18 mouse cellular contexts compared by ENCODE assay signal in the genomic region with DNA sequence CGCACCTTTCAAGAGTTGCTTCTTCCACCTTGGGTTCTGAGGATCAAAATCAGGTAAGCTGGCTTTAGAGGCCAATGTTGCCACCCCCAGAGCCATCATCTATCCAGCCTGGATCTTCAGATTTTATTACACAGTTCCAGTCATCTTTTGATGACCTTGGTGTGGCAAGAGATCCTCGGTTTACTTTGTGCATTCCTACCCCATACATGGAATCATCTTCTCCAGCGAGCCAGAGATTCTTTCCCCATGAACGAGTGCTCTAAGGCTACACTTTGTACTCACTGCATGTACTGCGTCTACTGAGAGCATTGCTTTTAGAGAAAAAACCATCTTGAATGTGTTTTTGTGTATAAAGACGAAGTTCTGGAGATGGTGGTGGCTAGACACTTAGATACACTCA. TPM values are rescaled to one million over a fixed set of nuclear protein-coding genes. Genes with fewer than 3 reads are reported as not detected.
DNase-seq lines count a peak whose midpoint lies in the region; ATAC-seq lines count a peak whose summit lies in the region.
"Had no signal": no experiment of that assay in that cellular context is flagged by ENCODE, and none has a peak within 500 bp of the region (broad histone marks: within the 10 kb centered on the region; RNA-seq: fewer than 3 reads in every experiment).

No protein-coding gene starts in this region.

- ATAC-seq in liver, embryonic 12.5 days: no peak
- no peak for ATAC-seq in midbrain, embryonic 11.5 days (ENCODE audit: low FRiP score)
- no peak for ATAC-seq in midbrain, embryonic 14.5 days (ENCODE audit: low FRiP score, low TSS enrichment)
- ATAC-seq in stomach, embryonic 16.5 days (ENCODE audit: insufficient read depth, low FRiP score): no peak
- ATAC-seq: forebrain, embryonic 14.5 days had no signal

- H3K9ac ChIP-seq in liver, embryonic 12.5 days: no peak overlapping the region
- H3K9ac ChIP-seq in midbrain, embryonic 11.5 days (ENCODE audit: low read length): no peak overlapping the region
- no peak overlapping the region for H3K9ac ChIP-seq in midbrain, embryonic 14.5 days (replicated peaks; ENCODE audit: low read length)
- H3K9ac ChIP-seq in stomach, embryonic 16.5 days (ENCODE audit: low read length): no peak overlapping the region
- H3K9ac ChIP-seq: embryonic facial prominence, embryonic 13.5 days; heart, embryonic 12.5 days had no signal

- H3K36me3 ChIP-seq in liver, embryonic 12.5 days: peaks cover 77% of the 10 kb centered on the region
- H3K36me3 ChIP-seq in midbrain, embryonic 11.5 days (ENCODE audit: control insufficient read depth, insufficient read depth, low read length): peaks cover 16% of the 10 kb centered on the region; the same call in 1 of the 2 replicates
- peaks cover 42% of the 10 kb centered on the region for H3K36me3 ChIP-seq in midbrain, embryonic 14.5 days (ENCODE audit: control insufficient read depth, insufficient read depth, low read length)
- H3K36me3 ChIP-seq in stomach, embryonic 16.5 days (ENCODE audit: control insufficient read depth, insufficient read depth, low read length): peaks cover 15% of the 10 kb centered on the region; the same call in 1 of the 2 replicates

- H3K4me2 ChIP-seq in liver, embryonic 12.5 days: no peak overlapping the region
- no peak overlapping the region for H3K4me2 ChIP-seq in midbrain, embryonic 11.5 days
- H3K4me2 ChIP-seq in midbrain, embryonic 14.5 days (ENCODE audit: low read length): no peak overlapping the region
- no peak overlapping the region for H3K4me2 ChIP-seq in stomach, embryonic 16.5 days (ENCODE audit: low read depth, low read length)
- H3K4me2 ChIP-seq: embryonic facial prominence, embryonic 13.5 days; heart, embryonic 12.5 days had no signal

- 0 out of 2 replicates have a peak overlapping the region, but pooled peaks have one; percentile 41 for H3K27ac ChIP-seq in liver, embryonic 12.5 days
- H3K27ac ChIP-seq in midbrain, embryonic 11.5 days (ENCODE audit: low read depth, low read length): no peak overlapping the region
- no peak overlapping the region for H3K27ac ChIP-seq in midbrain, embryonic 14.5 days (replicated peaks; ENCODE audit: low read depth, low read length)
- H3K27ac ChIP-seq in stomach, embryonic 16.5 days (ENCODE audit: low read length): peak overlapping the region; percentile 27
- H3K27ac ChIP-seq: embryonic facial prominence, embryonic 13.5 days; gastrocnemius, adult 2 months; hindbrain, embryonic 10.5 days had no signal

- no peaks in the 10 kb centered on the region for H3K27me3 ChIP-seq in liver, embryonic 12.5 days (replicated peaks)
- H3K27me3 ChIP-seq in midbrain, embryonic 11.5 days (ENCODE audit: control insufficient read depth, insufficient read depth, low read length): no peaks in the 10 kb centered on the region
- no peaks in the 10 kb centered on the region for H3K27me3 ChIP-seq in midbrain, embryonic 14.5 days (ENCODE audit: control insufficient read depth, insufficient read depth, low read length)
- no peaks in the 10 kb centered on the region for H3K27me3 ChIP-seq in stomach, embryonic 16.5 days (ENCODE audit: control insufficient read depth, insufficient read depth, low read length)
- H3K27me3 ChIP-seq: embryonic facial prominence, embryonic 13.5 days; heart, embryonic 12.5 days had no signal

- 87% methylated on average over 6 of the region's 6 CpGs for WGBS in liver, embryonic 12.5 days (ENCODE audit: insufficient replicate concordance)
- WGBS in midbrain, embryonic 11.5 days: 89% methylated on average over 6 of the region's 6 CpGs
- WGBS in midbrain, embryonic 14.5 days: 95% methylated on average over 6 of the region's 6 CpGs
- 83% methylated on average over 6 of the region's 6 CpGs for WGBS in stomach, embryonic 16.5 days

- no peak overlapping the region for H3K4me3 ChIP-seq in liver, embryonic 12.5 days
- no peak overlapping the region for H3K4me3 ChIP-seq in midbrain, embryonic 11.5 days (ENCODE audit: low read depth, low read length)
- no peak overlapping the region for H3K4me3 ChIP-seq in midbrain, embryonic 14.5 days (replicated peaks; ENCODE audit: low read depth, low read length)
- H3K4me3 ChIP-seq in stomach, embryonic 16.5 days (replicated peaks; ENCODE audit: low read length): no peak overlapping the region
- H3K4me3 ChIP-seq: embryonic facial prominence, embryonic 13.5 days; gastrocnemius, adult 2 months; heart, embryonic 12.5 days; hindbrain, embryonic 10.5 days had no signal

- no peak for DNase-seq in liver
- peak; percentile 75 for DNase-seq in midbrain, embryonic 11.5 days (ENCODE audit: low spot score, missing footprints)
- no peak for DNase-seq in midbrain, embryonic 14.5 days
- no peak for DNase-seq in urinary bladder, adult 18-20 months (ENCODE audit: low spot score in 2 of 2)
- no peak for DNase-seq in thymus, postnatal 0 days (ENCODE audit: low spot score)
- DNase-seq: adrenal gland, postnatal 10 days; cerebellum, adult 11 months; cerebellum, adult 8-10 months; cerebellum, postnatal 25 days; gastrocnemius, adult 2 months; gastrocnemius, postnatal 25 days had no signal

- H3K9me3 ChIP-seq in liver, embryonic 12.5 days (replicated peaks): no peaks in the 10 kb centered on the region
- H3K9me3 ChIP-seq in midbrain, embryonic 11.5 days (ENCODE audit: control insufficient read depth, low read length): no peaks in the 10 kb centered on the region
- H3K9me3 ChIP-seq in midbrain, embryonic 14.5 days (ENCODE audit: control insufficient read depth, low read length): no peaks in the 10 kb centered on the region
- H3K9me3 ChIP-seq in stomach, embryonic 16.5 days (replicated peaks; ENCODE audit: control insufficient read depth, low read length): no peaks in the 10 kb centered on the region
- H3K9me3 ChIP-seq: embryonic facial prominence, embryonic 13.5 days; heart, embryonic 12.5 days; hindbrain, embryonic 10.5 days had no signal

- H3K4me1 ChIP-seq in liver, embryonic 12.5 days: no peaks in the 10 kb centered on the region
- H3K4me1 ChIP-seq in midbrain, embryonic 11.5 days (ENCODE audit: control insufficient read depth, insufficient read depth, low read length): no peaks in the 10 kb centered on the region
- no peaks in the 10 kb centered on the region for H3K4me1 ChIP-seq in midbrain, embryonic 14.5 days (ENCODE audit: control insufficient read depth, insufficient read depth, low read length)
- H3K4me1 ChIP-seq in stomach, embryonic 16.5 days (ENCODE audit: control insufficient read depth, insufficient read depth, low read length): no peaks in the 10 kb centered on the region
- H3K4me1 ChIP-seq: embryonic facial prominence, embryonic 13.5 days; heart, embryonic 12.5 days; hindbrain, embryonic 10.5 days had no signal

RNA-seq across cellular contexts. Expression of gene 1810049J17Rik, which starts 33.6 kb away (rescaled TPM):
- 1.2 and 1.9 TPM in 2 replicates for polyA plus RNA-seq in liver, embryonic 12.5 days (2016; fragmentation: Nextera tagmentation; extraction: Ambion mirVana)
- 0.94 and 2.5 TPM in 2 replicates for polyA plus RNA-seq in midbrain, embryonic 11.5 days (2014; fragmentation: Nextera tagmentation; extraction: Ambion mirVana)
- 1.6 and 1.7 TPM in 2 replicates for polyA plus RNA-seq in midbrain, embryonic 14.5 days (2014; fragmentation: Nextera tagmentation; extraction: Ambion mirVana)
- 0.75 TPM in 1 of 2 replicates, not detected in the other for polyA plus RNA-seq in stomach, embryonic 16.5 days (2015; fragmentation: Nextera tagmentation; extraction: Ambion mirVana)
- 1.6 and 2.0 TPM in 2 replicates for polyA plus RNA-seq in thymus, postnatal 0 days (2015; fragmentation: Nextera tagmentation; extraction: Ambion mirVana)
- polyA plus RNA-seq: brain, embryonic 14.5 days; embryonic facial prominence, embryonic 13.5 days had no signal

RNA-seq across cellular contexts. Expression of gene Golph3, which starts 34.0 kb away (rescaled TPM):
- polyA plus RNA-seq in liver, embryonic 12.5 days (2016; fragmentation: Nextera tagmentation; extraction: Ambion mirVana): 79.8 and 82.7 TPM in 2 replicates
- 114 and 118 TPM in 2 replicates for polyA plus RNA-seq in midbrain, embryonic 11.5 days (2014; fragmentation: Nextera tagmentation; extraction: Ambion mirVana)
- polyA plus RNA-seq in midbrain, embryonic 14.5 days (2014; fragmentation: Nextera tagmentation; extraction: Ambion mirVana): 74.5 and 88.2 TPM in 2 replicates
- polyA plus RNA-seq in stomach, embryonic 16.5 days (2015; fragmentation: Nextera tagmentation; extraction: Ambion mirVana): 70.8 and 73.8 TPM in 2 replicates
- 78.6 and 84.1 TPM in 2 replicates for polyA plus RNA-seq in thymus, postnatal 0 days (2015; fragmentation: Nextera tagmentation; extraction: Ambion mirVana)

Comparison
In these comparisons a context has a peak if more than half of its experiments do, and no peak if none do; other contexts are left out.
1. H3K27ac ChIP-seq: peak in liver, embryonic 12.5 days (single experiment) and stomach, embryonic 16.5 days (single experiment); none in midbrain, embryonic 11.5 days (single experiment) and midbrain, embryonic 14.5 days (single experiment).